Mouse (Mus musculus) lung, postnatal 25 days (tissue): ENCODE results near the gene Olfr1026.

Experiments used
- DNase-seq: peaks from one replicate; pipeline ENCODE4 v3.0.0; 2022; ENCODE audit warnings: low spot score

Gene Olfr1026

DNA sequence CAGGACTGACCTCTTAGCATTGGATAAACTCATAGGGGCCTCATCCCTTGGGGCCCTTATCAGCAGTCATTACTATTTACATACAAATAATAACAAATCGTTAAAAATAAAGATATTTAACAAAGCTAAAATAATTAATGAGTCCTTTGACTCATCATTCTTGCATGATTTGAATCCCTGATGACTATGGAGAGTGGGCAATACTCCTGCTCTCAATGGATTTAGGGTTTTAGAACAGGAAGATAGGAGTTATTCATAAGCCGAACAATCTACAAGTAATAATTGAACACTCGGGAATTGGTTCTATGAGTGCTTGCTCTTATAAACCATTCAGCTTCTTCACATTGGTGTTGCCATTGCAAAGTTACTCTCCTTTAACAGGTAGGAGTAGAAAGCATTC lies at the start of gene Olfr1026:
TSS of gene Olfr1026 (plus strand) at position 301 of the 400 bp plus-strand sequence.
- DNase-seq, result no peak

DNA sequence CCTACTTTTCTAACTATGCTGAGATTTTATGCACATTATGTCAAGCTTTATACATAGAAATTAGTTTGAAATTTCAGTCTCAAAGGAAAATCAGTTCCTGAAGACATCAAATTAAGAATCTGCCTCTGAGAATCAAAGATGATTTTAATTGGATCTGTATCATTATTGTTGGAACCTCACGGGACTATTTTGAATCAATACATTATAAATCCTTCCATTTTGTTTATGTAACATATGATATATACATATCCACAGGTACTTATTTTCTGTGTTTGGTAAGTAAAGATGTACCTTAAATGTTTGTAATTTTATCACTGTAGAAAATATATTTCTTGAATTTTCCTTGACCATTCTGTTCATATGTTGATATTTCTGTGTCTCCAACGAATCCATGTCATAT lies 36.0 kb upstream of the Olfr1026 start, which contains the start of gene Olfr1023:
TSS of gene Olfr1023 (plus strand) at position 301 of the 400 bp plus-strand sequence.
- DNase-seq, result no peak

DNA sequence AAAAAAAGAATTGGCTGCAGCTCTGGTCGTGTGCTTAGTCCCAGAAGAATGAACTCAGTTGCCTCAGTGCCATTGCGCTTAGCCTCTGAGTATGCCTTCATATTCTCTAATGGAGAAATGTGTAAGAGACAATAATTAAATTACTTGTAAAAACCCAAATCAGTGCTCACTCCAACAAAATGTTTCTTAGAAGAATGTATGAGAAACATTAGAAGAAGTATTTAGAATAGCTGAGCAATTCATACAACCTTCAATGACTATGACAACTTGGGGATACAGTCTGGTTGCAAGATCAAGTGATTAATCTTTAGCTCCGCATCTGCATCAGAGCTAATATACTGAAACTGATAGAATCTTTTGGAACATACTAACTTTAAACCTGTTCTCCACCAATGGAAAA lies 16.4 kb upstream of the Olfr1026 start, which contains the start of gene Olfr1024:
TSS of gene Olfr1024 (minus strand) at position 101 of the 400 bp plus-strand sequence.
- no peak for DNase-seq

DNA sequence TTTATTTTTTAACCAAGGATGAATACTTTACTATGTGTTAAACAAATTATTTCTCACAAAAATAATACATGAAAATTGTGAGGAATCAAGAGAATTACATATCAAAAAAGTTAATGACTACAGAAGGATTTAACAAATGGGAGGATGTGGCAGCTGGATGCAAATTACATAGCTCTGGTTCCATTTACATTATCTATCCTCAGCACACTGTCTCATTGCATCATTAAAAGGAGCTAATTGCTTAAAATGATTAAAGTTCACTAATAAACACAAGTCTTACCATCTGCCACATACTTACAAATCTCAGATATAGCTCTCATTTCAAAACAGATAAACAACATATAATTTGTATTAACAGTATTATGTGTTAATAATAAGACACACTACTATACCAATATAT lies 8.2 kb upstream of the Olfr1026 start:
- no peak for DNase-seq

DNA sequence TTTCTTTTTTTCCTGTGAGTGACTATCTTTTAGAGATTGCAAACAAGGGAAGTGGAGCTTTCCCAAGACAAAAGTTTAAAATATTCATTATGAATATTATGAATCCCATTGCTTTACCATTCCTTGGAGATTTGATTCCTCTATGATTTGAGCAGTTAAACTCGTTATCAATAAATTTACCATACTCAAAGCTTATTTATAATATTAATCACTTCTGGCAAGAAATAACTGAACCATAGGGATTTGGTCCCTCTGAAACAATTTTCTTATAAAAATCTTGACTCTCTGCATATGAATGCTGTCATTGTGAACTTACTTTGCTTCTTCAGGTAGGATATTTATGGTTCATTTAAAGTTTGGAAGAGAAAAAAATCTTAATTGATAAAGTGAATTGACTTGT lies 6.5 kb upstream of the Olfr1026 start, which contains the start of gene Olfr1025-ps1:
TSS of gene Olfr1025-ps1 (plus strand) at position 301 of the 400 bp plus-strand sequence.
- DNase-seq, result no peak

DNA sequence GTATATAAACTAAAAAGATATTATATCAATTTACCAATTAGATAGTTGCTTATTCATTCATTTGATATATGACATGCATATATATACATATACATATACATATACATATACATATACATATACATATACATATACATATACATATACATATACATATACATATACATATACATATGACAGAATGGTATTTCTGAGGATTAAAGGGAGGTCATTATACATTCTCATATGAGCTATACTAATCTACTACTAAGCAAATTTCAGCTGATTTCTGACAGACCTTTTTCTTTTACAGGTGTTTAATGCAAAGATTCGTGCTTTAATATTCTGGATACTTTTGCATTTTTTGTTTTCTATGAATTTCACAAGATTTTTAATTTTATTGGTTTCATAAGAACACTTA lies 28.8 kb downstream of the Olfr1026 start, which contains the start of gene Olfr1028:
TSS of gene Olfr1028 (plus strand) at position 301 of the 400 bp plus-strand sequence.
- no peak for DNase-seq

DNA sequence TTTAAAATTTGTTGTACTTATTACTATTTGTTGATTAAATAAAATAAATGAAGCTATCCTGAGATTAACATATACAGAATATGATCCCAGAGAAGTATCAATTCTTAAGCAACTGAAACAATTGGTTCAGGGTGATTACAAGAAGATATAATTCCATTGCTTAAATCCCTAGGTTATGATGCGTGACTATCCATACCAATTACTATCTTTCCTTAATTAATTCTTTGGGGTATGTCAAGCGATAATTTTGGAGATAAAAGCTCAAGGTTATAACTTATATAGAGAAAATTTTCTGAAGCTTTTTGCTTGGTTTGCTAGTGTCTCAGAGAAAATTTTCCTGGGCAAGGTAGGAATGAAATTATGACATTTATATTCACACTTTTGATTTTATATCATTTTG lies 52.2 kb downstream of the Olfr1026 start, which contains the start of gene Olfr1029:
TSS of gene Olfr1029 (plus strand) at position 301 of the 400 bp plus-strand sequence.
- no peak for DNase-seq
